Mouse (Mus musculus): ENCODE measurements around the gene Negr1. TPM values are rescaled to one million over a fixed set of nuclear protein-coding genes. Genes with fewer than 3 reads are reported as not detected.
A peak's percentile ranks its signal among the peaks of the same experiment; 100 is the strongest.

Gene Negr1
- polyA plus RNA-seq, 1 experiment from 2014 or later: not detected

- no peak overlapping the region for H3K27ac ChIP-seq (ENCODE audit: low read depth)
- H3K36me3 ChIP-seq (replicated peaks; ENCODE audit: insufficient read depth, low read length): no peaks in the 10 kb centered on the region
- H3K4me3 ChIP-seq (ENCODE audit: low read depth, low read length): no peak overlapping the region
- DNase-seq (no peak), ATAC-seq (no peak)
- H3K4me2 ChIP-seq (ENCODE audit: low read depth, low read length): no peak overlapping the region
- 49% methylated on average over 1 of the region's 1 CpGs for WGBS (ENCODE audit: insufficient replicate concordance)
- no peak for TF ChIP-seq CTCF (IDR thresholded peaks at IDR 0.05; ENCODE audit: low read depth)
- H3K27me3 ChIP-seq (ENCODE audit: insufficient read depth, low read length): no peaks in the 10 kb centered on the region
- no peak overlapping the region for H3K9ac ChIP-seq (replicated peaks)
- H3K4me1 ChIP-seq (ENCODE audit: insufficient read depth): no peaks in the 10 kb centered on the region
- H3K9me3 ChIP-seq (ENCODE audit: low read length): no peaks in the 10 kb centered on the region
These were observed 431.2 kb downstream of the Negr1 start for GRCm38 (mm10) chr3:156992811-156993210.

- DNase-seq: peak; percentile 54
- H3K4me1 ChIP-seq (ENCODE audit: insufficient read depth): no peaks in the 10 kb centered on the region
- H3K27ac ChIP-seq (ENCODE audit: low read depth): no peak overlapping the region
- H3K4me2 ChIP-seq (ENCODE audit: low read depth, low read length): no peak overlapping the region
- no peak overlapping the region for H3K4me3 ChIP-seq (ENCODE audit: low read depth, low read length)
- H3K9me3 ChIP-seq (ENCODE audit: low read length): no peaks in the 10 kb centered on the region
- WGBS (ENCODE audit: insufficient replicate concordance): 50% methylated on average over 5 of the region's 5 CpGs
- H3K36me3 ChIP-seq (replicated peaks; ENCODE audit: insufficient read depth, low read length): no peaks in the 10 kb centered on the region
- TF ChIP-seq CTCF (IDR thresholded peaks at IDR 0.05; ENCODE audit: low read depth) (no peak), EP300 (IDR thresholded peaks at IDR 0.05; ENCODE audit: low read depth) (no peak)
- H3K27me3 ChIP-seq (ENCODE audit: insufficient read depth, low read length): no peaks in the 10 kb centered on the region
- peak; percentile 43 for ATAC-seq
- no peak overlapping the region for H3K9ac ChIP-seq (replicated peaks)
These were observed 437.7 kb downstream of the Negr1 start for GRCm38 (mm10) chr3:156999177-156999808.

- TF ChIP-seq CTCF (IDR thresholded peaks at IDR 0.05; ENCODE audit: low read depth) (no peak), EP300 (IDR thresholded peaks at IDR 0.05; ENCODE audit: low read depth) (no peak)
- Histone ChIP-seq H3K4me2 (ENCODE audit: low read depth, low read length) (no peak overlapping the region), H3K27ac (ENCODE audit: low read depth) (no peak overlapping the region), H3K4me3 (ENCODE audit: low read depth, low read length) (no peak overlapping the region), H3K4me1 (ENCODE audit: insufficient read depth) (peaks cover 3% of the 10 kb centered on the region), H3K36me3 (replicated peaks; ENCODE audit: insufficient read depth, low read length) (no peaks in the 10 kb centered on the region), H3K9me3 (ENCODE audit: low read length) (no peaks in the 10 kb centered on the region), H3K9ac (replicated peaks) (no peak overlapping the region), H3K27me3 (ENCODE audit: insufficient read depth, low read length) (no peaks in the 10 kb centered on the region)
- DNase-seq: no peak
- no peak for ATAC-seq
- 56% methylated on average over 2 of the region's 2 CpGs for WGBS (ENCODE audit: insufficient replicate concordance)
These were observed 460.0 kb downstream of the Negr1 start for GRCm38 (mm10) chr3:157021632-157022031.

- H3K27me3 ChIP-seq (ENCODE audit: insufficient read depth, low read length): no peaks in the 10 kb centered on the region
- TF ChIP-seq CTCF (IDR thresholded peaks at IDR 0.05; ENCODE audit: low read depth): no peak
- TF ChIP-seq EP300 (IDR thresholded peaks at IDR 0.05; ENCODE audit: low read depth): no peak
- no peak overlapping the region for H3K9ac ChIP-seq (replicated peaks)
- H3K27ac ChIP-seq (ENCODE audit: low read depth): no peak overlapping the region
- WGBS (ENCODE audit: insufficient replicate concordance): 55% methylated on average over 6 of the region's 6 CpGs
- ATAC-seq: peak; percentile 70
- H3K36me3 ChIP-seq (replicated peaks; ENCODE audit: insufficient read depth, low read length): no peaks in the 10 kb centered on the region
- H3K4me3 ChIP-seq (ENCODE audit: low read depth, low read length): no peak overlapping the region
- H3K4me2 ChIP-seq (ENCODE audit: low read depth, low read length): 0 out of 2 replicates have a peak overlapping the region, but pooled peaks have one; percentile 26
- peak; percentile 14 for DNase-seq
- no peaks in the 10 kb centered on the region for H3K9me3 ChIP-seq (ENCODE audit: low read length)
- peaks cover 3% of the 10 kb centered on the region for H3K4me1 ChIP-seq (ENCODE audit: insufficient read depth)
These were observed 463.0 kb downstream of the Negr1 start for GRCm38 (mm10) chr3:157024580-157024979.

- Histone ChIP-seq H3K36me3 (replicated peaks; ENCODE audit: insufficient read depth, low read length) (no peaks in the 10 kb centered on the region), H3K9me3 (ENCODE audit: low read length) (no peaks in the 10 kb centered on the region), H3K4me1 (ENCODE audit: insufficient read depth) (no peaks in the 10 kb centered on the region), H3K4me3 (ENCODE audit: low read depth, low read length) (no peak overlapping the region), H3K27me3 (ENCODE audit: insufficient read depth, low read length) (no peaks in the 10 kb centered on the region), H3K9ac (replicated peaks) (no peak overlapping the region), H3K4me2 (ENCODE audit: low read depth, low read length) (no peak overlapping the region), H3K27ac (ENCODE audit: low read depth) (no peak overlapping the region)
- 51% methylated on average over 4 of the region's 4 CpGs for WGBS (ENCODE audit: insufficient replicate concordance)
- ATAC-seq: no peak
- no peak for TF ChIP-seq CTCF (IDR thresholded peaks at IDR 0.05; ENCODE audit: low read depth)
- TF ChIP-seq EP300 (IDR thresholded peaks at IDR 0.05; ENCODE audit: low read depth): no peak
- DNase-seq: no peak
These were observed 470.0 kb downstream of the Negr1 start for GRCm38 (mm10) chr3:157031513-157032142.

GRCm38 (mm10) chr3:157036016-157036415 lies 474.4 kb downstream of the Negr1 start:
- Histone ChIP-seq H3K4me3 (ENCODE audit: low read depth, low read length) (no peak overlapping the region), H3K4me1 (ENCODE audit: insufficient read depth) (no peaks in the 10 kb centered on the region), H3K27ac (ENCODE audit: low read depth) (no peak overlapping the region), H3K36me3 (replicated peaks; ENCODE audit: insufficient read depth, low read length) (no peaks in the 10 kb centered on the region), H3K4me2 (ENCODE audit: low read depth, low read length) (no peak overlapping the region), H3K9me3 (ENCODE audit: low read length) (no peaks in the 10 kb centered on the region), H3K27me3 (ENCODE audit: insufficient read depth, low read length) (no peaks in the 10 kb centered on the region), H3K9ac (replicated peaks) (no peak overlapping the region)
- ATAC-seq: no peak
- 64% methylated on average over 6 of the region's 6 CpGs for WGBS (ENCODE audit: insufficient replicate concordance)
- TF ChIP-seq CTCF (IDR thresholded peaks at IDR 0.05; ENCODE audit: low read depth): no peak
- TF ChIP-seq EP300 (IDR thresholded peaks at IDR 0.05; ENCODE audit: low read depth): no peak
- DNase-seq: no peak

Measured in liver, postnatal 0 days (tissue).